Mouse (Mus musculus) cerebellum, adult 2 months (tissue): ENCODE results near the gene H6pd.

Experiments used
- CTCF ChIP-seq: fragments of 200-500 bp; IDR thresholded peaks from 2 replicates; pipeline ENCODE4 v1.5.1; 2011; ENCODE audit warnings: low read depth, mild to moderate bottlenecking, control low read depth, low read length, moderate library complexity, borderline replicate concordance; ENCODE audit not compliant: insufficient read depth
- POLR2A ChIP-seq: fragments of 200-500 bp; IDR thresholded peaks from 2 replicates; pipeline ENCODE4 v1.6.1; 2011; ENCODE audit warnings: low read length, control low read depth, borderline replicate concordance; ENCODE audit not compliant: insufficient read depth

DNA sequence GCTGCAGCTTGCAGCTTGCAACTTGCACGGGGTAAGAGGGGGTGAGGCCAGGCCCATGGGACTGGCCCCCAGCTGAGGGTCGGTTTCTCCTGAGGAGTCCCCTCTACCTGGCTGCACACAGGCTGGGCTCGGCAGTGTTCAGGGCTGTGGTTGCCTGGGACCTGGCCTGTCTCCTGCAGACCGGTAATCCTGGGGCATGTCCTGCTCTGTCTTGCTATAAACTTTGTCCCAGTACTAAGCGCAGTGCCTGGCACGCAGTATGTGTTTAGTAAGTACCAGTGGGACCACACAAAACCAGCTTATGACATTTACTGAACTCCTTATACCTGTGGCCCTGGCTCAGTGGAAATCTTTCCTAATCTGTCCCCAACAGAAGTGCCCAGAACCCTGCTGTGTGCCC, 43.2 kb downstream of the H6pd start:
- TF ChIP-seq CTCF (no peak), POLR2A (no peak)
